Mouse (Mus musculus) embryo, embryonic 11 days (tissue): Measurements from ENCODE around the gene Ocln.
"Not testable (repeated sequence)": the region's sequence is repeated elsewhere in the genome, so short reads cannot be mapped to it uniquely, and the experiment has no call there.

Experiments used
- DNase-seq: peaks from one replicate; pipeline ENCODE4 v3.0.0-alpha.2; 2015

Gene Ocln

GRCm38 (mm10) chr13:100491623-100492022 is 60.9 kb downstream of the Ocln start:
- no peak for DNase-seq

- DNase-seq = no peak
Measured at GRCm38 (mm10) chr13:100490424-100490823, 62.1 kb downstream of the Ocln start.

GRCm38 (mm10) chr13:100483610-100484009 is 68.9 kb downstream of the Ocln start:
- DNase-seq = no peak

GRCm38 (mm10) chr13:100463527-100464222 is 88.8 kb downstream of the Ocln start:
- DNase-seq = no peak

- DNase-seq = no peak
Measured at GRCm38 (mm10) chr13:100461336-100461735, 91.2 kb downstream of the Ocln start.

GRCm38 (mm10) chr13:100452415-100453127 is 99.9 kb downstream of the Ocln start, which contains the start of gene Naip1:
Gene Naip1 (minus strand): TSS chr13:100452869.
- not testable (repeated sequence) for DNase-seq

- no peak for DNase-seq
Measured at GRCm38 (mm10) chr13:100449495-100449894, 103.0 kb downstream of the Ocln start.
